ENCODE assay signal across 17 mouse cellular contexts in the genomic region with DNA sequence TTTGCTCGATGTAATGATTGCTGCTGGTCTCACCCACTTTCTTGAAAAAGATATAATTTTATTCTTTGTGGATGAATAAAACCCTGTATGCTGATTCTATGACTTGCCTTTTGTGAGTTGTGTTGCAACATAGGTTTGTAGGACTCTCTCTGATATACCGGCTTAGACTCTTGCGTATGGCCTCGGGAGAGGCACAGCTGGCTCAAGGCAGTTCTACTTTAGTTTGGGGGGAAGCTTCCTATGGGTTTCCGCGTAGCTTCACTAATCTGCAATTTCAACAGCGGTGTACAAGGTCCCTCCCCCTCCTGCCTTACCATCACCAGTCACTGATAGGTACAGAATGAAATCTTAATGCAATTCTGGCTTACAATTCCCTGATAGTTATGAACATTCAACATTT.
"Had no signal": no experiment of that assay in that cellular context is flagged by ENCODE, and none has a peak within 500 bp of the region (broad histone marks: within the 10 kb centered on the region; RNA-seq: fewer than 3 reads in every experiment).

No protein-coding gene starts in this region.

- H3K4me1 ChIP-seq: limb, embryonic 10.5 days; limb, embryonic 12.5 days; limb, embryonic 13.5 days; limb, embryonic 15.5 days; liver, embryonic 12.5 days; liver, embryonic 13.5 days; liver, embryonic 15.5 days; lung, embryonic 15.5 days; megakaryocyte, embryonic 14.5 days; midbrain, embryonic 10.5 days; midbrain, embryonic 12.5 days; midbrain, embryonic 13.5 days; midbrain, embryonic 15.5 days; neural tube, embryonic 12.5 days had no signal

- H3K27me3 ChIP-seq: limb, embryonic 12.5 days; limb, embryonic 13.5 days; liver, embryonic 12.5 days; liver, embryonic 13.5 days; liver, embryonic 15.5 days; lung, embryonic 15.5 days; midbrain, embryonic 13.5 days; midbrain, embryonic 15.5 days; neural tube, embryonic 12.5 days had no signal

- H3K36me3 ChIP-seq: limb, embryonic 10.5 days; limb, embryonic 12.5 days; limb, embryonic 13.5 days; limb, embryonic 15.5 days; liver, embryonic 12.5 days; liver, embryonic 13.5 days; liver, embryonic 15.5 days; lung, embryonic 15.5 days; midbrain, embryonic 10.5 days; midbrain, embryonic 12.5 days; midbrain, embryonic 13.5 days; midbrain, embryonic 15.5 days; neural tube, embryonic 12.5 days had no signal

- H3K9me3 ChIP-seq: limb, embryonic 10.5 days; limb, embryonic 12.5 days; limb, embryonic 13.5 days; limb, embryonic 15.5 days; liver, embryonic 12.5 days; liver, embryonic 13.5 days; liver, embryonic 15.5 days; lung, embryonic 15.5 days; megakaryocyte, embryonic 14.5 days; midbrain, embryonic 10.5 days; midbrain, embryonic 12.5 days; midbrain, embryonic 13.5 days; midbrain, embryonic 15.5 days; neural tube, embryonic 12.5 days had no signal

- DNase-seq: liver, embryonic 13.5 days had no signal

- H3K4me3 ChIP-seq: limb, embryonic 10.5 days; limb, embryonic 12.5 days; limb, embryonic 13.5 days; limb, embryonic 15.5 days; liver, embryonic 12.5 days; liver, embryonic 13.5 days; liver, embryonic 15.5 days; lung, embryonic 15.5 days; megakaryocyte, embryonic 14.5 days; midbrain, embryonic 10.5 days; midbrain, embryonic 12.5 days; midbrain, embryonic 13.5 days; midbrain, embryonic 15.5 days; myocyte; neural tube, embryonic 12.5 days had no signal

- H3K27ac ChIP-seq: limb, embryonic 10.5 days; limb, embryonic 12.5 days; limb, embryonic 13.5 days; limb, embryonic 15.5 days; liver, embryonic 12.5 days; liver, embryonic 13.5 days; liver, embryonic 14.5 days; liver, embryonic 15.5 days; lung, embryonic 15.5 days; macrophage; midbrain, embryonic 10.5 days; midbrain, embryonic 12.5 days; midbrain, embryonic 13.5 days; midbrain, embryonic 15.5 days; neural tube, embryonic 12.5 days had no signal
